Mouse (Mus musculus): Measurements from ENCODE around the gene Lin7b. TPM values are rescaled to one million over a fixed set of nuclear protein-coding genes. Genes with fewer than 3 reads are reported as not detected.
A peak's percentile ranks its signal among the peaks of the same experiment; 100 is the strongest.
"Not testable (repeated sequence)": the region's sequence is repeated elsewhere in the genome, so short reads cannot be mapped to it uniquely, and the experiment has no call there.

Lin7b gene
- polyA plus RNA-seq, 1 experiment from 2014 or later, result 2.9 TPM

GRCm38 (mm10) chr7:45360404-45361125 lies 9.8 kb downstream of the Lin7b start:
- Histone ChIP-seq H3K4me3 (no peak overlapping the region), H3K4me2 (peak overlapping the region; percentile 82), H3K36me3 (ENCODE audit: poor library complexity, severe bottlenecking) (peaks cover 22% of the 10 kb centered on the region), H3K27me3 (peaks cover 16% of the 10 kb centered on the region), H3K9me3 (replicated peaks) (no peaks in the 10 kb centered on the region), H3K27ac (no peak overlapping the region), H3K9ac (no peak overlapping the region), H3K4me1 (peaks cover 31% of the 10 kb centered on the region)
- 60% methylated on average over 18 of the region's 18 CpGs for WGBS
- ATAC-seq, result peak; percentile 5

DNA sequence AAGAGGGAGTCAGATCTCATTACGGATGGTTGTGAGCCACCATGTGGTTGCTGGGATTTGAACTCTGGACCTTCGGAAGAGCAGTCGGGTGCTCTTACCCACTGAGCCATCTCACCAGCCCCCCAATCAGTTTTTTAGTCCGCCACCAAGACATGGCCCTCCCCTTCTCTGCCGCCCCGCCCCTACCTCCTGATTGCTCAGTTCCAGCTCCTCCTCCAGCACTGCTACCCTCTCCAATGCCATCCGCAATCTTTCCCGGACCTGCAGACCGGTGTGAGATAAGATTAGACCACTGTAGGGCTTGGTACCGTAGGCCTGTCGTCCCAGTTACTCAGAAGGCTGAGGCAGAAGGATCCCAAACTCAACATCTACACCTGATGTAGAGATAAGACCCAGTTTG lies 11.3 kb downstream of the Lin7b start:
- ATAC-seq; H3K9me3 ChIP-seq (replicated peaks); H3K4me3 ChIP-seq; H3K27ac ChIP-seq; H3K4me2 ChIP-seq; H3K9ac ChIP-seq: not testable (repeated sequence)
- 72% methylated on average over 10 of the region's 11 CpGs for WGBS
- Histone ChIP-seq H3K4me1 (peaks cover 21% of the 10 kb centered on the region), H3K27me3 (peaks cover 16% of the 10 kb centered on the region), H3K36me3 (ENCODE audit: poor library complexity, severe bottlenecking) (peaks cover 33% of the 10 kb centered on the region)

DNA sequence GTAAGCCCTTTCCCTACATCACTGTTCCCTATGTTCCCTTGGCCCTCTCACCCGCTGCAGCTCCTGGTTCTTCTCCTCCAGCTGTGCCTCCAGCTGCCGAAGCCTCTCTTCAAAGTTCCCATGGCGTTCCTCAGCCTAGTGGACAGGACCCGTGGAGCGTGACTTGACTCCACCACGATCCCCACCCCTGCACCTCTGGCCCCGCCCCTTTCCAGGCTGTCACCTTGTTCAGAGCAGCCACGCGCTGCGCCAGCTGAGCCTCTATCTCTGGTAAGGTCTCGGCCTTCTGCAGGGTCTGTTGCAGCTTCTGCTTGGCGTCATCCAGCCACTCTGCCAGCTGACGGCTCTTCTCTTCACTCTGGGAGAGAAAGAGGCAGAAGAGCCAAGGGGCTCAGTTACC lies 14.3 kb downstream of the Lin7b start:
- no peak for ATAC-seq
- Histone ChIP-seq H3K9ac (no peak overlapping the region), H3K36me3 (ENCODE audit: poor library complexity, severe bottlenecking) (peaks cover 53% of the 10 kb centered on the region), H3K27ac (no peak overlapping the region), H3K4me3 (no peak overlapping the region), H3K9me3 (replicated peaks) (no peaks in the 10 kb centered on the region), H3K4me2 (no peak overlapping the region), H3K27me3 (0 out of 2 replicates have a peak, but pooled peaks cover 3% of the 10 kb centered on the region), H3K4me1 (peaks cover 2% of the 10 kb centered on the region; the same call in 1 of the 2 replicates)
- 70% methylated on average over 13 of the region's 13 CpGs for WGBS

- Histone ChIP-seq H3K4me2 (no peak overlapping the region), H3K9me3 (replicated peaks) (no peaks in the 10 kb centered on the region), H3K27me3 (no peaks in the 10 kb centered on the region), H3K36me3 (ENCODE audit: poor library complexity, severe bottlenecking) (peaks cover 59% of the 10 kb centered on the region), H3K4me1 (no peaks in the 10 kb centered on the region), H3K4me3 (no peak overlapping the region), H3K9ac (no peak overlapping the region), H3K27ac (no peak overlapping the region)
- 70% methylated on average over 15 of the region's 15 CpGs for WGBS
- ATAC-seq, result no peak
Observed at GRCm38 (mm10) chr7:45355318-45356020, 14.9 kb downstream of the Lin7b start.

GRCm38 (mm10) chr7:45353041-45353440 lies 17.3 kb downstream of the Lin7b start:
- H3K27me3 ChIP-seq, result no peaks in the 10 kb centered on the region
- H3K9ac ChIP-seq, result no peak overlapping the region
- no peak for ATAC-seq
- H3K4me3 ChIP-seq, result no peak overlapping the region
- H3K4me2 ChIP-seq, result no peak overlapping the region
- H3K27ac ChIP-seq, result no peak overlapping the region; the same call in 1 of the 2 replicates
- H3K9me3 ChIP-seq (replicated peaks), result no peaks in the 10 kb centered on the region
- H3K4me1 ChIP-seq, result no peaks in the 10 kb centered on the region
- peaks cover 76% of the 10 kb centered on the region for H3K36me3 ChIP-seq (ENCODE audit: poor library complexity, severe bottlenecking)
- WGBS, result 27% methylated on average over 5 of the region's 5 CpGs

DNA sequence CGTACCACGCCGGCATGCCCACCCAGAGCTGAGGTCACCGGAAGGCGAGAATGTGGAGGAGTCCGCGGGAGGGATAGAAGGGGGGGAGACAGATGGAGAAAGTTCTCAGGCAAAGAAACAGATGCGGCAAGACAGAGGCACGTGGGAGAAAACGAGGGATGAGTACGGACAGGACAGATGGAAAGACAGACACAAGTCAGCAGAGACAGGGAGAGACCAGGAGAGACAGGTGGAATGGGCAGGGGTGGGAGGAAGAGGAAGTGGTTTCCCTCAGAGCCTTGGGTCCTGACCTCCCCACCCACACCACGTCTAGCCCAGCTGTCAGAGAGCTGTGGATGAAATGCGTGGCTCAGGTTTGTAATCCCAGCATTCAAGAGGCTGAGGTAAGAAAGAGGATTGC lies 23.5 kb downstream of the Lin7b start:
- WGBS, result 80% methylated on average over 13 of the region's 13 CpGs
- Histone ChIP-seq H3K9me3 (replicated peaks) (no peaks in the 10 kb centered on the region), H3K27me3 (no peaks in the 10 kb centered on the region), H3K27ac (no peak overlapping the region), H3K4me2 (no peak overlapping the region), H3K9ac (no peak overlapping the region), H3K4me1 (no peaks in the 10 kb centered on the region), H3K36me3 (ENCODE audit: poor library complexity, severe bottlenecking) (peaks cover 60% of the 10 kb centered on the region), H3K4me3 (no peak overlapping the region)
- no peak for ATAC-seq

GRCm38 (mm10) chr7:45343543-45343942 lies 26.8 kb downstream of the Lin7b start:
- 32% methylated on average over 12 of the region's 13 CpGs for WGBS
- H3K9me3 ChIP-seq (replicated peaks), result no peaks in the 10 kb centered on the region
- no peak overlapping the region for H3K27ac ChIP-seq
- no peak for ATAC-seq
- peaks cover 31% of the 10 kb centered on the region for H3K36me3 ChIP-seq (ENCODE audit: poor library complexity, severe bottlenecking)
- H3K4me3 ChIP-seq, result no peak overlapping the region
- H3K27me3 ChIP-seq, result peaks cover 3% of the 10 kb centered on the region; the same call in 1 of the 2 replicates
- no peak overlapping the region for H3K9ac ChIP-seq
- H3K4me1 ChIP-seq, result peaks cover 28% of the 10 kb centered on the region
- H3K4me2 ChIP-seq, result no peak overlapping the region

DNA sequence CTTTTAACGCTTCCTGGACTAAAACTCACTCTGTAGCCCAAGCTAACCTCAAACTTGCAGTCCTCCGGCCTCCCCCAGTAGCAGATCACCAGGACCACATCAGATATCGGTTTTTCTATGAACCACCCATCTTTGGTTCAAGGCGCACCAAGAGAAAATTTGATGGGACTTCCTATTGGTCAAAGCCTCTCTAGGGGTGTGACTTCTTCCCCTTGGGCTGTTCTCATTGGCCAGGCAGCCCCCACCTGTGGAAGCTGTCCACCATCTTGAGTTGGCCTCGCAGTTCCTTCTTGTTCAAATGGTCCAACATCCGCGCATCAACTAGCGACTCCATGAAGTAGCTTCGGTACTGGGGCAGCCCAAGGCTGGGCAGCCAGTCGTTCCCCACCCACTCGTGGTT lies 28.3 kb downstream of the Lin7b start:
- Histone ChIP-seq H3K4me2 (no peak overlapping the region), H3K27ac (no peak overlapping the region), H3K36me3 (ENCODE audit: poor library complexity, severe bottlenecking) (peaks cover 18% of the 10 kb centered on the region), H3K9me3 (replicated peaks) (no peaks in the 10 kb centered on the region), H3K9ac (no peak overlapping the region), H3K4me1 (peaks cover 37% of the 10 kb centered on the region), H3K4me3 (no peak overlapping the region), H3K27me3 (peaks cover 17% of the 10 kb centered on the region)
- ATAC-seq, result no peak
- 90% methylated on average over 11 of the region's 11 CpGs for WGBS

- Histone ChIP-seq H3K27me3 (peaks cover 23% of the 10 kb centered on the region), H3K9ac (no peak overlapping the region), H3K4me3 (0 out of 2 replicates have a peak overlapping the region, but pooled peaks have one; percentile 53), H3K4me2 (peak overlapping the region; percentile 85), H3K27ac (no peak overlapping the region), H3K9me3 (replicated peaks) (no peaks in the 10 kb centered on the region), H3K36me3 (ENCODE audit: poor library complexity, severe bottlenecking) (peaks cover 11% of the 10 kb centered on the region), H3K4me1 (peaks cover 37% of the 10 kb centered on the region)
- WGBS, result 6% methylated on average over 8 of the region's 8 CpGs
- ATAC-seq, result no peak
Observed at GRCm38 (mm10) chr7:45341303-45341702, 29.1 kb downstream of the Lin7b start.

GRCm38 (mm10) chr7:45340669-45341068 lies 29.7 kb downstream of the Lin7b start:
- 1% methylated on average over 11 of the region's 11 CpGs for WGBS
- H3K4me1 ChIP-seq, result peaks cover 37% of the 10 kb centered on the region
- H3K36me3 ChIP-seq (ENCODE audit: poor library complexity, severe bottlenecking), result peaks cover 5% of the 10 kb centered on the region
- ATAC-seq, result no peak
- no peaks in the 10 kb centered on the region for H3K9me3 ChIP-seq (replicated peaks)
- peak overlapping the region; percentile 73 for H3K9ac ChIP-seq
- peak overlapping the region; percentile 53 for H3K4me3 ChIP-seq
- H3K27ac ChIP-seq, result no peak overlapping the region
- peaks cover 30% of the 10 kb centered on the region for H3K27me3 ChIP-seq
- H3K4me2 ChIP-seq, result peak overlapping the region; percentile 85

DNA sequence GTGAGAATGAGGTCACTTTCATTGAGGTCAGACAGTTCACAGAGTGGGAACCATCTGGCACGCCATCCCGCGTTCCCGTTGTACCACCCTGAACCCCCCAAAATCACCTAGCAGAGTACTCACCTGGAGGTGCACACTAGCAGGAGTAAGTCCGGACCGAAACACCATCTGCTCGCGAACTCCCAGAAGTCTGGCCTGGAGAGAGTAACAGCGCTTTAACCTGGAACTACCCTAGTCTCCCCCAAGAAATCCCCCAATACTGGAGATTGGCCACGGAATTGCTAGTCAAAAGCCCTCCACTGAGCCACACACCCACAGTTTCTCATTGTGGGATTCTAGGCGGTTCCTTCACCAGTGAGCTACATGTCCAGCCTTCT lies 30.3 kb downstream of the Lin7b start:
- Histone ChIP-seq H3K27ac (peak overlapping the region; percentile 19; the same call in 1 of the 2 replicates), H3K9me3 (replicated peaks) (no peaks in the 10 kb centered on the region), H3K9ac (peak overlapping the region; percentile 73), H3K4me1 (peaks cover 37% of the 10 kb centered on the region), H3K4me3 (peak overlapping the region; percentile 53), H3K36me3 (ENCODE audit: poor library complexity, severe bottlenecking) (no peaks in the 10 kb centered on the region; the same call in 1 of the 2 replicates), H3K27me3 (peaks cover 34% of the 10 kb centered on the region), H3K4me2 (peak overlapping the region; percentile 85)
- ATAC-seq, result no peak
- WGBS, result 3% methylated on average over 11 of the region's 11 CpGs

GRCm38 (mm10) chr7:45339410-45340065 lies 30.8 kb downstream of the Lin7b start:
- H3K4me3 ChIP-seq, result peak overlapping the region; percentile 53
- H3K27ac ChIP-seq, result peak overlapping the region; percentile 55
- 1% methylated on average over 37 of the region's 39 CpGs for WGBS
- H3K4me2 ChIP-seq, result peak overlapping the region; percentile 85
- peak; percentile 84 for ATAC-seq
- peaks cover 37% of the 10 kb centered on the region for H3K4me1 ChIP-seq
- H3K9ac ChIP-seq, result peak overlapping the region; percentile 73
- no peaks in the 10 kb centered on the region; the same call in 1 of the 2 replicates for H3K36me3 ChIP-seq (ENCODE audit: poor library complexity, severe bottlenecking)
- H3K27me3 ChIP-seq, result peaks cover 34% of the 10 kb centered on the region
- H3K9me3 ChIP-seq (replicated peaks), result no peaks in the 10 kb centered on the region
